Mouse (Mus musculus): Measurements from ENCODE around the gene Pan2. TPM values are rescaled to one million over a fixed set of nuclear protein-coding genes. Genes with fewer than 3 reads are reported as not detected.
"Not testable (repeated sequence)": the region's sequence is repeated elsewhere in the genome, so short reads cannot be mapped to it uniquely, and the experiment has no call there.

Pan2 gene
- polyA plus RNA-seq, 1 experiment: 42.6 TPM

DNA sequence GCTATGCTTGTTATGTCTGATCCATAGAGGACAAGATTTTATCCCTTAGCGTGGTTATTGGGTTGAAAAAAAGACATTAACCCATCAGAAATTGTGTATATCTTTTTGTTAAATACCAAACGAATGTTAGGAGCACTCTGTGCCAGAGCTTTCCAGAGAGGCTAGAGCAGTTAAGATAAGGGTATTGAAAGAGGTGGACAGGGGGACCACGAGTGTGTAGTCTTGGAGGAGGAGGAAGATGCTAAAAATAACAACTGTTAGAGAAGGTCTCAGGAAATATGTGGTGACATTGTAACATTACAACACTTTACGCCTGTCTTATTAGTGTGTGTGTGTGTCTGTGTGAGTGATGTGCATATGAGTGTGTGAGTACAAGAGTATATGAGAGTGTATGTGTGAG, 7.8 kb downstream of the Pan2 start:
- Histone ChIP-seq H3K27ac (ENCODE audit: insufficient read depth, low read length) (no peak overlapping the region), H3K27me3 (ENCODE audit: control insufficient read depth, insufficient read depth, low read length) (no peaks in the 10 kb centered on the region), H3K4me3 (replicated peaks; ENCODE audit: insufficient read depth, low read depth, low read length) (no peak overlapping the region), H3K4me1 (ENCODE audit: control insufficient read depth, insufficient read depth, low read length) (peaks cover 7% of the 10 kb centered on the region)
- TF ChIP-seq POLR2A (IDR thresholded peaks at IDR 0.05; ENCODE audit: borderline replicate concordance, insufficient read depth, low read length): no peak
- TF ChIP-seq CTCF (IDR thresholded peaks at IDR 0.05; ENCODE audit: borderline replicate concordance, insufficient read depth, low read depth, low read length): no peak
- 82% methylated on average over 4 of the region's 4 CpGs for WGBS
- DNase-seq: no peak

DNA sequence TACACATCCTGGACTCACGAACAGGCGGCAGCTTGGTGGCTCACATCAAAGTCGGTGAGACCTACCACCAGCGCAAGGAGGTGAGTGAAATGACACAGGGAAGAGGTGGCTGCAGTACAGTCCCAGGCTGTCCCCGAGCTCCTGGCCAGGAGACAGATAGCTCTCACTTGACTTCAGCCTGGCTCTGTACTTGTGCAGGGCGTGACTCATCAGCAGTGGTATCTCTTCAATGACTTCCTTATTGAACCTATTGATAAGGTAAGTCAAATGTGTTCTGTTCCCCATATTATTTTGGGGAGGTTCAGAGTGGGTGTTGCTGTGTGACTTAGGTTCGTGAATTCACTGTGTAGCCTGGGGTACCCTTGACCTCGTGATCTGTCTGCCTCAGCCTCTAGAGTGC, 12.4 kb downstream of the Pan2 start:
- no peak overlapping the region for H3K27ac ChIP-seq (ENCODE audit: insufficient read depth, low read length)
- H3K4me1 ChIP-seq (ENCODE audit: control insufficient read depth, insufficient read depth, low read length): peaks cover under 1% of the 10 kb centered on the region; the same call in 1 of the 2 replicates
- 94% methylated on average over 8 of the region's 8 CpGs for WGBS
- H3K4me3 ChIP-seq (replicated peaks; ENCODE audit: insufficient read depth, low read depth, low read length): no peak overlapping the region
- no peak for DNase-seq
- no peak for TF ChIP-seq POLR2A (IDR thresholded peaks at IDR 0.05; ENCODE audit: borderline replicate concordance, insufficient read depth, low read length)
- no peak for TF ChIP-seq CTCF (IDR thresholded peaks at IDR 0.05; ENCODE audit: borderline replicate concordance, insufficient read depth, low read depth, low read length)
- H3K27me3 ChIP-seq (ENCODE audit: control insufficient read depth, insufficient read depth, low read length): no peaks in the 10 kb centered on the region

DNA sequence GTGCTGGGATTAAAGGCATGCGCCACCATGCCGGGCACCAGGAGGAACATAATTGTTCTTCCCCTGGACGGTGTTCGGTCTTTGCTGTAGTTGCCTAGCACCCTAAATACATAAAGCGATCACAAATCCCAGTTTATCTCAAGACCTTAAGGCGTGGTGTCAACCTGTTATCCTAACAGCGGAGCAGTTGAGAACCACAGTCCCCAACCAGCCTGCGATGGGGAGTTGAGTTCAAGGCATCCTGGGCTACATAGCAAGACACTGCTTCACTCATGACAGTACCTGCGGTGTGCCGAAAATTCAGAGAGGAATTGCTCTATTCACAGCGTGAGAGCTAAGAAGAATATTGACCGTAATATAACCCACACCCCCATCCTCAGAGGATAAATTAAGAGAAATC, 18.5 kb downstream of the Pan2 start:
- Histone ChIP-seq H3K27ac (ENCODE audit: insufficient read depth, low read length) (no peak overlapping the region), H3K4me3 (replicated peaks; ENCODE audit: insufficient read depth, low read depth, low read length) (no peak overlapping the region), H3K27me3 (ENCODE audit: control insufficient read depth, insufficient read depth, low read length) (no peaks in the 10 kb centered on the region), H3K4me1 (ENCODE audit: control insufficient read depth, insufficient read depth, low read length) (no peaks in the 10 kb centered on the region; the same call in 1 of the 2 replicates)
- DNase-seq: no peak
- 46% methylated on average over 12 of the region's 12 CpGs for WGBS
- TF ChIP-seq CTCF (IDR thresholded peaks at IDR 0.05; ENCODE audit: borderline replicate concordance, insufficient read depth, low read depth, low read length) (no peak), POLR2A (IDR thresholded peaks at IDR 0.05; ENCODE audit: borderline replicate concordance, insufficient read depth, low read length) (no peak)

DNA sequence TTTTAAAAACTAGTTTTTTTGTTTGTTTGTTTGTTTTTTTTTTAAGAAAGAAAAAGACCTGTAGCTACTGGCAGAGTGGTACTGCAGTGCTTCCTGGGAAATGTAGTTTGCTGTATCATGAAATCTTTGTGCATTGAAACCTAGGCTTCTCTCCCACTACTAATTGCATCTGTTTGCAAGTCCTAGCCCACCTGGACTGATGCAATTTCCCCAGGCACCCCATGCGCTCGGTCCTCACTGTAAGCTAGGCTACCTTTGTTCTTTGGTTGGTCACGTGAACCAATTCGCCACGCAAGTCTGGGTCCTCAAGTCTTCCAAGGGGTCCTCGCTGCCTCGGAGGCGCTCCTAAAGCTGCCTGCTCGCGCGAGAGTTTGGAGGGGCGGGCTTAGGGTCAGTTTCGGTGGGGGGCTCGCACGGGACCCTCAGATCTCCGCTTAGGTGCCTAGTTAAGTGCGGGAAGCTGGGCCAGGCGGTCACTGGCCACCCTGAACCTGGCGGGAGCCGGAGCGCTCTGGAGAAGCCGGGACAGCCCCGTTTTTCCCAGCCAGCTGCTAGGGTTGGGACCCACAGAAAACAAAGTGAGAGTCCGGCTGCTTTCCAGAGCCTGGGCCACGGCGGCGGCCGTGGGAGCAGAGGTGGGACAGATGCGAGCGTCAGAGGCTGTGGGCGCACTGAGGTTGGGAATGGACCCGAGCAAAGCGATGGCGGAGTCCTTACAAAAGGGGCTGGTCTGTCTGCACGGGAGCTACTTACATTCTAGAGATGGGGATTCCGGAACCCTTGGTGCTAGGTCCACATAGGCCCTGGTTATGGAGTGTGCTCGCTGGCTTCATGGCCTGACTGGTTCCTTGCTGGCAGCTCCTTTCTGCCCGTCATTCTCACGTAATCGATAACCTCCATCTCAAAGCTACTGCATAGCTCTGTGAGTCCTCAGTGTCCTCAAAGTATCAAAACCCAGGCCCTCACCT, 19.3 kb downstream of the Pan2 start, which contains the start of gene Cnpy2:
TSS of gene Cnpy2 (plus strand) at position 319 of the 968 bp plus-strand sequence.
- Histone ChIP-seq H3K27me3 (ENCODE audit: control insufficient read depth, insufficient read depth, low read length) (no peaks in the 10 kb centered on the region), H3K4me1 (ENCODE audit: control insufficient read depth, insufficient read depth, low read length) (no peaks in the 10 kb centered on the region; the same call in 1 of the 2 replicates), H3K4me3 (replicated peaks; ENCODE audit: insufficient read depth, low read depth, low read length) (peak within 1 kb of the TSS; percentile 98), H3K27ac (ENCODE audit: insufficient read depth, low read length) (peak within 1 kb of the TSS; percentile 91)
- under 1% methylated on average over 40 of the region's 40 CpGs for WGBS
- TF ChIP-seq POLR2A (IDR thresholded peaks at IDR 0.05; ENCODE audit: borderline replicate concordance, insufficient read depth, low read length): 0 out of 2 replicates have a peak, but pooled peaks have one; percentile 29
- no peak for TF ChIP-seq CTCF (IDR thresholded peaks at IDR 0.05; ENCODE audit: borderline replicate concordance, insufficient read depth, low read depth, low read length)
- DNase-seq: peak; percentile 78 to 85

DNA sequence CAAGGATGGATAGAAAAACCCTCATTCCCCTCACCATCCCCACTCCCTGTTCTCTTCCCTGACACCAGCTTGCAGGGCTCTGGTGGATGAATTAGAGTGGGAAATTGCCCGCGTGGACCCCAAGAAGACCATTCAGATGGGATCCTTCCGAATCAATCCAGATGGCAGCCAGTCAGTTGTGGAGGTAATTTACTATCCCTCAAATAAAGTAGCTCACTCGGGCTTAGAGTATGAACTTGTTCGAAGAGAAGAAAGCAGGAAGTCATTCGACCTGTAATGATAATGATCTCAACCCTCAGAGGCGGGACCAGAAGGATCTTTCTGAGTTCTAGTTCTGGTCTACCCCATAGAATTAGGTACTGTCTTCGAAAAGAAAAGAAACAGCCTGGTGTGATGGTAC, 20.4 kb downstream of the Pan2 start:
- Histone ChIP-seq H3K27me3 (ENCODE audit: control insufficient read depth, insufficient read depth, low read length) (no peaks in the 10 kb centered on the region), H3K27ac (ENCODE audit: insufficient read depth, low read length) (no peak overlapping the region), H3K4me3 (replicated peaks; ENCODE audit: insufficient read depth, low read depth, low read length) (peak overlapping the region; percentile 98), H3K4me1 (ENCODE audit: control insufficient read depth, insufficient read depth, low read length) (no peaks in the 10 kb centered on the region; the same call in 1 of the 2 replicates)
- TF ChIP-seq CTCF (IDR thresholded peaks at IDR 0.05; ENCODE audit: borderline replicate concordance, insufficient read depth, low read depth, low read length) (no peak), POLR2A (IDR thresholded peaks at IDR 0.05; ENCODE audit: borderline replicate concordance, insufficient read depth, low read length) (no peak)
- DNase-seq: no peak
- 82% methylated on average over 8 of the region's 8 CpGs for WGBS

DNA sequence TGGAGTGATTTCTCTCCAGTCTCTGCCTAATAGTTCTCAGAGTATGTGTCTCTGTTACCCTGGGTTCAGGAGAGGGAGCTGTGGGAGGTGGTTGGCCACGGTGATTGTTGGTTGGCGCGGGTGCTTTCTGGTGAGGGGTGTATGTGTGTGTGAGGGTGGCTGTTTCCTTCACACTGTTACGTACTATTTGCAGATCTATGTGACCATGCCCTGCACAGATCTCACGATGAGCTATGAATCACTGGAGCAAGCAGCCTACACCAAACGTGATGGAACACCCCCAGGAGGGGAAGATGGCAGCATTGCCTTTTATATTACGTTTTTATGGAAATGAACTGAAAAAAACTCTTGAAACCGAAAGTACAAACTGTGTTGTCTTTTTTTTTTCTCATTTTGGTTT, 23.7 kb downstream of the Pan2 start:
- no peak overlapping the region for H3K27ac ChIP-seq (ENCODE audit: insufficient read depth, low read length)
- H3K4me3 ChIP-seq (replicated peaks; ENCODE audit: insufficient read depth, low read depth, low read length): no peak overlapping the region
- no peak for DNase-seq
- WGBS: 93% methylated on average over 8 of the region's 8 CpGs
- H3K4me1 ChIP-seq (ENCODE audit: control insufficient read depth, insufficient read depth, low read length): no peaks in the 10 kb centered on the region; the same call in 1 of the 2 replicates
- H3K27me3 ChIP-seq (ENCODE audit: control insufficient read depth, insufficient read depth, low read length): no peaks in the 10 kb centered on the region
- TF ChIP-seq CTCF (IDR thresholded peaks at IDR 0.05; ENCODE audit: borderline replicate concordance, insufficient read depth, low read depth, low read length): no peak
- no peak for TF ChIP-seq POLR2A (IDR thresholded peaks at IDR 0.05; ENCODE audit: borderline replicate concordance, insufficient read depth, low read length)

DNA sequence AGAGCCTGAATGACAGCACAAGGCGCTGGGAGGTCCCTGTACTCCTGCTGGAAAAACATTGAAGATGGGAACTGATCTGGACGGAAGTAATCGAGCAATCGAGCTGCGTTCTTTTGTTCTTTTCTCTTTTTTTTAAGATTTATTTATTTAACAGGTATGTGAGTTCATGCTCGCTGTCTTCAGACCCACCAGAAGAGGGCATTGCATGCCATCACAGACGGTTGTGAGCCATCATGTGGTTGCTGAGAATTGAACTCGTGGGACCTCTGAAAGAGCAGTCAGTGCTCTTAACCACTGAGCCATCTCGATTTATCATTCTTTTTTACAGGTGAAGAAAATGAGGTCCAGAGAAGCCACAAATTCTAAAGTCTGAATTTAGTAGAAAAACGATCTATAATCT, 24.5 kb downstream of the Pan2 start:
- no peaks in the 10 kb centered on the region for H3K27me3 ChIP-seq (ENCODE audit: control insufficient read depth, insufficient read depth, low read length)
- no peak overlapping the region for H3K4me3 ChIP-seq (replicated peaks; ENCODE audit: insufficient read depth, low read depth, low read length)
- no peak overlapping the region for H3K27ac ChIP-seq (ENCODE audit: insufficient read depth, low read length)
- WGBS: 86% methylated on average over 10 of the region's 10 CpGs
- H3K4me1 ChIP-seq (ENCODE audit: control insufficient read depth, insufficient read depth, low read length): no peaks in the 10 kb centered on the region; the same call in 1 of the 2 replicates
- TF ChIP-seq POLR2A (IDR thresholded peaks at IDR 0.05; ENCODE audit: borderline replicate concordance, insufficient read depth, low read length): no peak
- 0 out of 2 replicates have a peak, but pooled peaks have one; percentile 14 for TF ChIP-seq CTCF (IDR thresholded peaks at IDR 0.05; ENCODE audit: borderline replicate concordance, insufficient read depth, low read depth, low read length)
- no peak for DNase-seq

DNA sequence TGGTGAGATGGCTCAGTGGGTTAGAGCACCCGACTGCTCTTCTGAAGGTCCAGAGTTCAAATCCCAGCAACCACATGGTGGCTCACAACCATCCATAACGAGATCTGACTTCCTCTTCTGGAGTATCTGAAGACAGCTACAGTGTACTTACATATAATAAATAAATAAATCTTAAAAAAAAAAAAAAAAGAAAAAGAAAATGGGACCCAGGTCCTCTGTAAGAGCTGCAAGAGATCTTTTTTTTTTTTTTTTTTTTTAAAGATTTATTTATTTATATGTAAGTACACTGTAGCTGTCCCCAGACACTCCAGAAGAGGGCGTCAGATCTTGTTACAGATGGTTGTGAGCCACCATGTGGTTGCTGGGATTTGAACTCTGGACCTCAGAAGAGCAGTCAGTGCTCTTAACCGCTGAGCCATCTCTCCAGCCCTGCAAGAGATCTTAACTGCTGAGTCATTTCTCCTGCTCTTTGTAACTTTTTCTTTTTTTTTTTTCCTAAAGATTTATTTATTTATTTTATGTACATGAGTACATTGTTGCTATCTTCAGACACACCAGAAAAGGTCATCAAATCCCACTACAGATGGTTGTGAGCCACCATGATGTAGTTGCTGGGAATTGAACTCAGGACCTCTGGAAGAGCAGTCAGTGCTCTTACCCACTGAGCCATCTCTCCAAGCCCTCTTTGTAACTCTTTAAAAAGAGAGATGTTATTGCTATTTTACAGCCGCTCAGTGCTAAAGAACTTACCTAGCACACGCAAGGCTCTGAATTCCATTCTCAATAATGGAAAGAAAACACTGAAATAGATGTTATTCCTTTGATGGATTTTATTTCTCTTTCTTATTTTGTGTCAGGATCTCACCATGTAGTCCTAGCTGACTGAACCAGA, 29.5 kb downstream of the Pan2 start:
- not testable (repeated sequence) for DNase-seq; H3K4me3 ChIP-seq (replicated peaks; ENCODE audit: insufficient read depth, low read depth, low read length); H3K27me3 ChIP-seq (ENCODE audit: control insufficient read depth, insufficient read depth, low read length); H3K27ac ChIP-seq (ENCODE audit: insufficient read depth, low read length); H3K4me1 ChIP-seq (ENCODE audit: control insufficient read depth, insufficient read depth, low read length)
- WGBS: 76% methylated on average over 6 of the region's 6 CpGs
